Mouse (Mus musculus): ENCODE measurements around the gene BC051665. TPM values are rescaled to one million over a fixed set of nuclear protein-coding genes. Genes with fewer than 3 reads are reported as not detected.

The BC051665 gene
- total RNA-seq, 2 experiments from 2014 or later, result not detected

GRCm38 (mm10) chr13:60743381-60744077 lies 42.6 kb downstream of the BC051665 start:
- no peak for DNase-seq

GRCm38 (mm10) chr13:60742611-60743010 lies 43.6 kb downstream of the BC051665 start:
- no peak for DNase-seq

DNA sequence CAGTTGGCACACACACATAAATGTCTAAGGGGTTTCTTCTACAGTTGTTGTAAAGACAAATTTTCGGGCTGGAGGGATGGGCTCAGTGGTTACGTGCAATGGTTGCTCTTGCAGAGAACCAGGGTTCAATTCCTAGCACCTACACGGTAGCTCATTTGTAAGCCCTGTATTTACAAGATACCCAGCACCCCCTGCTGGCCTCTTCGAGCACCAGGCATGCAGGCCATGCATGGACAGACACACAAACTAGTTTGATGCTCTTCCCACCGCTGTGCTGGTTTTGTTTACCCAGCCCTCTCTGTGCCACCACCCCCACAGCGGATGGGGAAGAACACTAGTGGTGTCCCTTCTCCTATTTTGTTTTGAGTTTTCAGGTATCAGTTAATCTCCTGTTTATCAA lies 45.9 kb downstream of the BC051665 start:
- no peak for DNase-seq

DNA sequence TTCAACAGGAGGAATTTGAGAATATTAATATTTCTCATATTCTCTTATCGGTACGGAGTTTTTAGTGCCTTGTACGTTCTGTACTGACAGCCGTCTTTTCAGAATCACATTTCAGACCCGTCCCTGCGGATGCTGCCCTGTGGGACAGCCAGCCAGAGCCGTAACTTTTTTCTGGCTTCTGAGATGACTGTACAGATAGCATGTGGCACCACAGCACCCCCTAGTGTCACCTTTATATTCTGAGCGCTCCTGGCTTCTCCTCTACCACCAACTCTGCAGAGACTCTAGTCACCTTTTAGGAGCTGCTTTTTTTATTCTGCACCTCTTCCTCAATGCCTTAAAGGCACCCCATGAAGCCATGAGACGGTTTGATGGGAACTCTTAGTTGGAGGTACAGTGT lies 47.7 kb downstream of the BC051665 start:
- peak; percentile 56 for DNase-seq

DNA sequence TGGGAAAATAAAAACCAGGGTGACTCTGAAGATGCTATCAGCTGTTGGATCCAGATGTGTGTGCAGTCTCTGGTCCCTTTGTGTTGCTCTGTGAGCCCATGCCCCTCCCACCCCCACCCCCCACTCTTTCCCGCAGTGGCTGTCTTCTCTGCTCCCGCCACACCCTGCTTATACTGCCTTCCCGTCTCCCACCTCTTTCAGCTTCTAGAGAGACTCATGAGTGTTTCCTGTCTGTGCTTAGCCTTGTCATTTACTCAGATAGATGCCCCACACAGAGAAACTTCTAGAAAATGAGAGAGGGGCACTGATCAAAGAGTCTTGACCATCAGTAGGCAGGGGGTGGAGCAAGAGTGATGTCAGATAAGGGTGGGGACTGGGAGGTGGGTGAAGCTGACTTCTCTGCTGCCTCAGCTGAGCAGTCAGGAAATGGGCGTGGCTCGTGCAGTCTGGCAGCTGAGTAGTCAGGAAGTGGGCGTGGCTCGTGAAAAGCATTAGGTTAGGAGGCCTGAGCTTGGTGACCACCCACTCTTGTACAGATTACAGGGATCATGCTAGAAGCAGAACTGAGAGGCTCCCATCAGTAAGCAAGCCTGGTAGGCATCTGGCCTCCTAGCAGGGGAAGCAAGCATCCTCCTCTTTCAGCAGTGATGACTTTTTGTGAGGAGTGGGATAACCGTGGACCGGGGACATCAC lies 48.4 kb downstream of the BC051665 start:
- peak; percentile 84 for DNase-seq

GRCm38 (mm10) chr13:60736421-60737105 lies 49.6 kb downstream of the BC051665 start:
- DNase-seq, result no peak

GRCm38 (mm10) chr13:60735306-60735705 lies 50.9 kb downstream of the BC051665 start:
- no peak for DNase-seq

Other genes with a start within 250 kb of the BC051665 start
- gene Dapk1, start 184.4 kb downstream of the BC051665 start, total RNA-seq (2021), result 1 to 10 TPM; 8.0 to 8.2 TPM
- not detected for gene Ctsll3, start 16.5 kb upstream of the BC051665 start, total RNA-seq (2021)
- gene 4930486L24Rik, start 78.1 kb upstream of the BC051665 start, total RNA-seq (2021), result under 1 TPM in 1 of 2 experiments, not detected in 1; 0.40 TPM
- gene Gm49392, start 110.5 kb upstream of the BC051665 start, total RNA-seq (2021), result under 1 TPM; 0.32 to 0.74 TPM
- gene Ctla2b, start 111.1 kb upstream of the BC051665 start, total RNA-seq (2021), result 1 to 10 TPM; 1.3 to 4.3 TPM
- gene Tpbpb, start 118.5 kb upstream of the BC051665 start, total RNA-seq (2021), result not detected
- not detected for gene Gm49393, start 149.2 kb upstream of the BC051665 start, total RNA-seq (2021)
- gene Gm49391, start 150.2 kb upstream of the BC051665 start, total RNA-seq (2021), result 1 to 10 TPM in 1 of 2 experiments, under 1 TPM in 1; 0.87 to 1.1 TPM
- 10 to 100 TPM; 18.1 to 40.9 TPM for gene Ctla2a, start 150.3 kb upstream of the BC051665 start, total RNA-seq (2021)
- not detected for gene Tpbpa, start 155.6 kb upstream of the BC051665 start, total RNA-seq (2021)
- not detected for gene Ctsj, start 219.6 kb upstream of the BC051665 start, total RNA-seq (2021)

Measured in gastrocnemius, postnatal 25 days (tissue).